Mouse (Mus musculus) intestine, embryonic 14.5 days (tissue): Measurements from ENCODE around the gene Slc25a45. TPM values are rescaled to one million over a fixed set of nuclear protein-coding genes. Genes with fewer than 3 reads are reported as not detected.

Experiments
- ATAC-seq: fragments of 200-750 bp; cut with Nextera tagmentation; replicated peaks from 2 replicates; pipeline ENCODE4 v1.8.0; 2017; ENCODE audit warnings: low read depth, moderate number of reproducible peaks, moderate TSS enrichment, moderate library complexity; ENCODE audit not compliant: low FRiP score, low TSS enrichment
- DNase-seq: peaks from one replicate; pipeline ENCODE4 v3.0.0-alpha.2; 2018; ENCODE audit warnings: low spot score
- H3K27ac ChIP-seq: fragments of 300-500 bp; sonication (generic); 2 replicates; pipeline ENCODE4 v1.5.1; 2014; ENCODE audit warnings: low read depth, mild to moderate bottlenecking, control low read depth
- H3K27me3 ChIP-seq: fragments of 300-500 bp; sonication (generic); replicated peaks from 2 replicates; pipeline ENCODE4 v1.6.1; 2014; ENCODE audit warnings: low read length, control low read depth; ENCODE audit not compliant: control insufficient read depth, insufficient read depth
- H3K36me3 ChIP-seq: fragments of 300-500 bp; sonication (generic); 2 replicates; pipeline ENCODE4 v1.6.1; 2014; ENCODE audit warnings: low read length, control low read depth; ENCODE audit not compliant: control insufficient read depth, insufficient read depth
- H3K4me1 ChIP-seq: fragments of 300-500 bp; sonication (generic); replicated peaks from 2 replicates; pipeline ENCODE4 v1.6.1; 2014; ENCODE audit warnings: low read length, control low read depth, mixed read lengths; ENCODE audit not compliant: control insufficient read depth, insufficient read depth
- H3K4me2 ChIP-seq: fragments of 300-500 bp; sonication (generic); 2 replicates; pipeline ENCODE4 v1.6.1; 2014; ENCODE audit warnings: low read length
- H3K4me3 ChIP-seq: fragments of 300-500 bp; sonication (generic); 2 replicates; pipeline ENCODE4 v1.5.1; 2014; ENCODE audit warnings: low read depth, low read length, control low read depth, mixed read lengths
- H3K9ac ChIP-seq: fragments of 300-500 bp; sonication (generic); 2 replicates; pipeline ENCODE4 v1.6.1; 2014; ENCODE audit warnings: mild to moderate bottlenecking, low read length
- H3K9me3 ChIP-seq: fragments of 300-500 bp; sonication (generic); 2 replicates; pipeline ENCODE4 v1.6.1; 2016; ENCODE audit warnings: low read length, control low read depth; ENCODE audit not compliant: control insufficient read depth
- WGBS: fragments of 180-500 bp; shearing (Covaris S2); extraction: QIAGEN DNeasy Blood & Tissue Kit; methylation state at CpG from one replicate; pipeline ENCODE4 v1.1.7; 2014; 5-methylcytosine and 5-hydroxymethylcytosine counted together
- polyA plus RNA-seq: library from polyadenylated mRNA; unstranded; fragments of >200 nt; fragmentation: Nextera tagmentation; extraction: Ambion mirVana; gene quantifications from 2 replicates; pipeline ENCODE4 v1.2.1, GENCODE M21; 2014

The Slc25a45 gene
- polyA plus RNA-seq, 1 experiment from 2014 or later, result 2.1 TPM

DNA sequence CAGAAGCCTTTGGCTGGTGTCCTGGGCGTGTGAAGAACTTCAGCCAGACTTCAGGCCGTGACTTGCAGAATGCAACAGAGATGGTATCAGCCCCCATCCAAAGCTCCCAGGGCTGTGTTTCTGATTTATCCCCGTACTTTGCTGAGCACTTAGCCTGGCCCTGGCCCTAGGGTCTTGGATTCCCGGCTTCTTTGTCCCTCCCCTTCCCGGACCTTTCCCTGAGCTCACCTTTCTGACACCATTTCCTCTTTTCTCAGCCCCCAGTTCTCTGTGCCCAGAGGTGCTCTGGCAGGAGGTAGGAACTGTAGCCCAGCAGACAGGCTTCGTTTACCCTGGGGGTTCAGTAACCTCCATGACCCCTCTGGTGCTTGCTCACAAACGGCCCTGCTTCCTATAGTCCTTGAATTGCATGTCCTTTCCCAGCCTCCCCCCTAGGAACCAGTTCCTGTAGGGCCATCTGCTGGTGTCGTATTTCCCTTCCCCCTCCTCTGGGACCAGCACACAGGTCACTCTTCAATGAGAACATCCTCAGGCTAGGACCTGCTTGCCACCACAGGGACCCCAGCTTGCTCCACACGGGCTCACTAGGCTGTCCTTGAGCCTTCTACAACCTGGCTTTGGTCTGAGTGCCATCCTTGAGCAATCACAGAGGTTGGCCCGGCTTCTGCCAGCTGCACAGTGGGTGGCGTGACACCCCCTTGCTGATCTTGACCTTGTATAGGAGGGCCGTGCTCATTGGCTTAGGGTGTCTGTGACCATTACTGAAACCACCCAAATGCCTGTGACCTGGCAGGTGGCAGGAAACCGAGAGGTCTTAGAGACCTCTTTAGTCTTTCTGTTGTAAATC, 28.6 kb upstream of the Slc25a45 start:
- peak overlapping the region; percentile 34 for H3K9ac ChIP-seq
- ATAC-seq, result no peak
- peak overlapping the region; percentile 98 for H3K27ac ChIP-seq
- peaks cover 50% of the 10 kb centered on the region for H3K4me1 ChIP-seq
- no peak for DNase-seq
- H3K9me3 ChIP-seq, result no peaks in the 10 kb centered on the region
- WGBS, result 30% methylated on average over 13 of the region's 13 CpGs
- H3K4me2 ChIP-seq, result peak overlapping the region; percentile 22
- H3K36me3 ChIP-seq, result peaks cover 15% of the 10 kb centered on the region
- peak overlapping the region; percentile 4; the same call in 1 of the 2 replicates for H3K4me3 ChIP-seq
- no peaks in the 10 kb centered on the region for H3K27me3 ChIP-seq

DNA sequence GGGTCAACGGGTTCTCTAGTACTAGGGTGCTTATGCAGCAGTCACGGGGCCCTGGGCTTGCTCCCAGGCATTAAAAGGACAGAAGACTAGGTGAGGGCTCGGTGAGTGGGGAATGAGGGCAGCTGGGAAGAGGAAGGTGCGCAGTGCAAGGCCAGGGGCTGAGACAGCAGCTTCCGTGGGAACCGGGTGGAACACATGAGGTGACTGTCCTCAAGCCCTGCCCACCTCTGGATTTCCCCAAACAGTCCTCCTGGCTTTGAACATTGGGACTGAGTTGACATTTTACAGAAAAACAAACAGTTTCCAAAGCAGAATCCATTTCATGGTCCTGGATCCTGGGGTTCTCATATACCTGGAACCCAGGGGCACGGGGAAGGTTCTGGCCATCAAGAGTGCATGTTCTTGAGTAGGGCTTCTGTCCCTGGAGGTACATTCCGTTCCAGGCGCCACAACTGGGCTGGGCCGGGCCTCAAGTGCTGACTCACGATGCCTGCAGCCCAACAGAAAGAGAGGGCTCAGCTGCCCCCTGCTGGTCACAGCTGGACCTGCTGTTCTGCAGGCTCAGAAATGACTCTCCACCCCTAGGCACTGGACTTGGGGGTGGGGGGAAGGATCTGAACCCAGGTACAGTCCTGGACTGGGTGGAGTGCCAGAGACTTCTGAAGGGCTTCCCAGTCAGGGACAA, 27.6 kb upstream of the Slc25a45 start:
- Histone ChIP-seq H3K4me1 (peaks cover 41% of the 10 kb centered on the region), H3K9ac (no peak overlapping the region)

DNA sequence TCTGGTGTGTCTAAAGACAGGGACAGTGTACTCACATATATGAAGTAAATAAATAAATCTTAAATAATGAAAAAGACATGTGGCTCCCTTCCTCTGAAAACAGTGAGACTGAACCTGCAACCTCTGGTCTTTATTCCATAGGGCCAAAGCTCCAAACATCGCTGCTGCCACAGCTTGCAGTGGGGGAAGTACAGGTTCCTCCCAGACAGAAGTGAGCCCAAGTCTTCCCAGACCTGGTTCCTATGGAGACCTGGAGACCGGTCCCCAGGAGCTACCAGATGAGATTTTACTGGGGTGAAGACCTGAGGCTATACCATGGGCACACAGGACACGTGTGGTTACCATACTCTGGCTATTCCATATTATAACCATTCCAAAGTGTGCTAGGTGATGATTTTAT, 26.7 kb upstream of the Slc25a45 start:
- H3K27ac ChIP-seq, result no peak overlapping the region
- WGBS, result 88% methylated on average over 3 of the region's 3 CpGs
- peaks cover 36% of the 10 kb centered on the region for H3K4me1 ChIP-seq
- ATAC-seq (no peak), DNase-seq (no peak)
- no peak overlapping the region for H3K4me3 ChIP-seq
- H3K9me3 ChIP-seq, result no peaks in the 10 kb centered on the region
- H3K9ac ChIP-seq, result no peak overlapping the region
- H3K4me2 ChIP-seq, result no peak overlapping the region
- H3K36me3 ChIP-seq, result peaks cover 16% of the 10 kb centered on the region
- H3K27me3 ChIP-seq, result no peaks in the 10 kb centered on the region

More for the DNA sequence above, 27.6 kb upstream of the Slc25a45 start:
- ATAC-seq (peak; percentile 15), DNase-seq (peak; percentile 96)
- Histone ChIP-seq H3K4me3 (no peak overlapping the region), H3K27me3 (no peaks in the 10 kb centered on the region), H3K27ac (peak overlapping the region; percentile 9; the same call in 1 of the 2 replicates), H3K9me3 (no peaks in the 10 kb centered on the region), H3K4me2 (0 out of 2 replicates have a peak overlapping the region, but pooled peaks have one; percentile 12), H3K36me3 (peaks cover 15% of the 10 kb centered on the region)
- 26% methylated on average over 11 of the region's 11 CpGs for WGBS

DNA sequence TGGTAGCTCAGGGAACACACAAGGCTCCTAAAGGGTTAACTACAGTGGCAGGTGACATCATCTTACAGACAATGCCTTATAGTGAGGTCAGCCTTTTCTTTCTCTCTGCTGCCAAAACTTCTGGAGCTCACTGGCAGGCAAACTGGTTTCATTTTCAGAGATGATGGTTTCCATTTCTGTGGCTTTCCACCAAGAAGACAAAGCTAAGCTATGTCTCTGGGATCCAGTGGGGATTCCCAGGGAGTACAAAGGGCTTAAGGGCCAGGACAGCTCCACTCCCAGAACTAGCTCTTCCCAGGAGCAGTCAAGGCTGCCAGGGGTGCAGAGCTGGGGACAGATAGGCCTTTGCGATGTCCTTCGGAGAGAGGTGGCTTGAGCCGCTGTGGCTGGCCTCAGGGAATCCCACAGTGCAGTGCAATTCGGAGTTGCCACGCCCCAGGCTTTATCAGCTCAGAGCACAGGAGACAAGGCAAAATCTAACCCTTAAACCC, 26.1 kb upstream of the Slc25a45 start:
- H3K4me1 ChIP-seq, result peaks cover 35% of the 10 kb centered on the region
- peak overlapping the region; percentile 44; the same call in 1 of the 2 replicates for H3K27ac ChIP-seq
- no peaks in the 10 kb centered on the region for H3K27me3 ChIP-seq
- 0 out of 2 replicates have a peak overlapping the region, but pooled peaks have one; percentile 15 for H3K4me2 ChIP-seq
- no peak for DNase-seq
- WGBS, result 63% methylated on average over 5 of the region's 5 CpGs
- H3K9me3 ChIP-seq, result no peaks in the 10 kb centered on the region
- H3K9ac ChIP-seq, result no peak overlapping the region
- H3K36me3 ChIP-seq, result peaks cover 22% of the 10 kb centered on the region
- no peak for ATAC-seq
- H3K4me3 ChIP-seq, result no peak overlapping the region

DNA sequence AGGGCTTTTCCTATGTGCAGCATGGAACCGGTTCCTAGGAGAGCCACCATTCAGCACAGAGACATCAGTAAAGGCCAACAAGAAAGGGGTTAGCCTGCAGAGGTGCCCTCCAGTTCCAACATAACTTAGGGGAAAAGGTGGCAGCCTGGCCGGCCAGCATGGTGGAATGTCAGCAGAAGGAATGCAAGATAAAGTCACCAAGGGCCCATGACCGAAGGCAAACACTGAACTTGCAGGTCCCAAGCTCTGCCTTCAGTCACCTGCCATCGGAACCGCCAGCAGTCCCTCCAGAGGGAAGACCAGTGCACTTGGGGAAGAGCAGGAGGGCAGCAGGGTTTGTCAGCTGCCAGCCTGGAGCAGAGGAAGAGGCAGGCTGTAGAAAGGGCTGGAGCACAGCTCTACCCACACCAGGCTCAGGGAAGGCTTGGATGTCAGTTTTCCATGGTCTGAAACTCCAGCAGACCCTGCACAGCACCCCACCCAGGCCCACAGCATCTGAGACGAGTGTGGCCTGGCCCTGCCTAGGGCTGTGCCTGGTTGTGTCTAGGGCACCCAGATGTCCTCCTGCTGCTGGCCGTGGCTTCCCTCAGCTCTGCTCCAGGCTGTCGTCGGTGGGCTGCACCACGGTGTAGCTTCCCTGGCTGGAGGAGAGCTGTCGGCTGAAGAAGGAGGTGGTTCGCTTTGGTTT, 25.4 kb upstream of the Slc25a45 start:
- Histone ChIP-seq H3K4me2 (0 out of 2 replicates have a peak overlapping the region, but pooled peaks have one; percentile 15), H3K4me1 (peaks cover 29% of the 10 kb centered on the region), H3K9ac (no peak overlapping the region), H3K36me3 (peaks cover 26% of the 10 kb centered on the region), H3K27ac (peak overlapping the region; percentile 44; the same call in 1 of the 2 replicates), H3K4me3 (no peak overlapping the region), H3K9me3 (no peaks in the 10 kb centered on the region), H3K27me3 (no peaks in the 10 kb centered on the region)
- ATAC-seq, result no peak
- DNase-seq, result no peak
- 83% methylated on average over 12 of the region's 12 CpGs for WGBS

DNA sequence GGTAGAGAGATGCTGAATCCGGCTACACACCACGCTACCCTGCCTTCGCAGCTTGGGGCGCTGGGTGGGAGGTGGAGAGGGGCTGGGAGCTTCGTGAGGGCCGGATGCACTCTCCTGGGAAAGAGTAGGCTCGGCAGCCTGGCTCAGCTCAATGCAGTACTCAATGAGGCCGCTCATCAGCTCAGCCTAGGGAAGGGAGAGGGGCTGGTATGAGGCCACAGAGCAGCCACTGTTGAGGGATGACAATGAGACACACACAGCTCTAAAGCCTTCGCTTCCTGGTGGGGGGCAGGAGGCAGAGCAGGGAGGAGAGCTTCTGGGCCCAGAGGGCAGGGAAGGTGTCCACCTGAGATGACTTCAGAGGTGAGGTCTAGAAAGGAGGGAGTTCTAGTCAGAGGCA, 21.0 kb upstream of the Slc25a45 start:
- H3K27ac ChIP-seq, result no peak overlapping the region
- DNase-seq, result no peak
- H3K4me1 ChIP-seq, result no peaks in the 10 kb centered on the region
- ATAC-seq, result no peak
- 83% methylated on average over 9 of the region's 9 CpGs for WGBS
- peaks cover 60% of the 10 kb centered on the region for H3K36me3 ChIP-seq
- no peak overlapping the region for H3K4me3 ChIP-seq
- no peak overlapping the region for H3K4me2 ChIP-seq
- no peaks in the 10 kb centered on the region for H3K9me3 ChIP-seq
- H3K27me3 ChIP-seq, result no peaks in the 10 kb centered on the region
- no peak overlapping the region for H3K9ac ChIP-seq

DNA sequence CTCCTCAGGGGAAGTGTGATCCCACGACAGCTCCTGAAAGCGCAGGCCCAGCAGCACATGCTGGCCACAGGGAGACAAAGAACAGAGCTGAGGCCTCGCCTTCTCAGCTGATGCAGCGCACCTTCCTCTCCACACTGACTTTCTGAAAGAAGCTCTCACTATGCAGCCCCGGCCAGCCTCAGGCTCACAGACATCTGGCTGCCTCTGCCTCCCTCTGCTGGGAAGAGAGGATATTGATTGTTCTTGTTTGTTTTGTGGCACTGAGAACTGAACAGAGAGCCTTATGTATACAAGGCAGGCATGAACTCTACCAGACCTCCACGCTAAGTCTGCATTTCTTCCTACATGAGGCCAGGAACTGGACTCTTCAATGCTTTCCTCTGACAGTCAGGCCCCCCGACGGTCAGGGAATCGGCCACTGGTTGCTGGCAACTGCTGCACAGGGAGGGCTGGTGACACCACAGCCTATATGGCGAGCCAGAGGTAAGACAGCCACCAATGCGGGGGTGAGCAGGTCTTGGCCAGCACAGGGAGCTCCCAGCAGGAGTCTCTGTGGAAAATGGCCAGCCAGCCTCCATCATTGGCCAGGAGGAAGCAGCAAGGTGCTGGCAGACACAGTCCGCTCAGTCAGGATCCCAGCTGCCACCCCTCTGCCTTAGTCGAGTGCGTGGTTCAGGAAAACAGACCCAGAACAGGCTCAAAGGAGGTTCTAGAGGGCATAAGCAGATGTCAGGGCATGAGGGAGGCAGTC, 15.1 kb upstream of the Slc25a45 start:
- no peaks in the 10 kb centered on the region for H3K4me1 ChIP-seq
- no peaks in the 10 kb centered on the region for H3K27me3 ChIP-seq
- no peaks in the 10 kb centered on the region for H3K9me3 ChIP-seq
- no peak overlapping the region for H3K4me3 ChIP-seq
- WGBS, result 98% methylated on average over 14 of the region's 14 CpGs
- DNase-seq (no peak), ATAC-seq (no peak)
- no peak overlapping the region for H3K4me2 ChIP-seq
- H3K9ac ChIP-seq, result no peak overlapping the region
- no peak overlapping the region for H3K27ac ChIP-seq
- peaks cover 81% of the 10 kb centered on the region for H3K36me3 ChIP-seq

DNA sequence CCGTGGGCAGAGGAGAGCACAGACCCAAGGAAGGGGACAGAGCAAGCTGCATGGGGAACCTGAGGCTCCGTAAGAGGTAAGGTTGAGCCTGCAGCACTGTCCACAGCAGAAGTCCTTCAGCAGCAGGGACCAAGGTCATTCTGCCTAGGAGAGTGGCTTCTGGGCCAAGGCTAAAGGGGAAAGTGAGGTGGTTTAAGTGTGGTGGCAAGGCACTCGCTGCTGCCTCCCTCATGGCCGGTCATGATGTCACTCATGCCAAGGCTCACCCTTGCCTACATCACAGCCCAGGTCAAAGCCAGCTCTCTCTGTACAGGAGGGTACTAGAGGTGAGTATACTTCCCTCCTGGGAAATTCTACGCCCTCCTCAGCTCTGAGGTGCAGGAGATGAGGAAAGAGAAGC, 13.8 kb upstream of the Slc25a45 start:
- H3K4me2 ChIP-seq, result no peak overlapping the region
- no peak for DNase-seq
- no peaks in the 10 kb centered on the region for H3K27me3 ChIP-seq
- H3K4me3 ChIP-seq, result no peak overlapping the region
- no peaks in the 10 kb centered on the region for H3K4me1 ChIP-seq
- ATAC-seq, result no peak
- no peaks in the 10 kb centered on the region for H3K9me3 ChIP-seq
- 94% methylated on average over 5 of the region's 5 CpGs for WGBS
- H3K9ac ChIP-seq, result no peak overlapping the region
- peaks cover 81% of the 10 kb centered on the region for H3K36me3 ChIP-seq
- H3K27ac ChIP-seq, result no peak overlapping the region
